Mouse (Mus musculus): ENCODE data around the gene Idua.

GRCm38 (mm10) chr5:108703754-108704626 is 43.9 kb downstream of the Idua start:
- no peak for TF ChIP-seq CTCF (IDR thresholded peaks at IDR 0.05; ENCODE audit: borderline replicate concordance, extremely low read depth, insufficient read depth, insufficient read length)
- no peak for TF ChIP-seq POLR2A (IDR thresholded peaks at IDR 0.05; ENCODE audit: borderline replicate concordance, extremely low read depth, insufficient read depth, insufficient read length, poor library complexity, severe bottlenecking)
